Mouse (Mus musculus): ENCODE data around the gene Ctso. TPM values are rescaled to one million over a fixed set of nuclear protein-coding genes. Genes with fewer than 3 reads are reported as not detected.

Ctso gene
- 2.8 and 5.6 TPM in 2 replicates for polyA plus RNA-seq (2012; rRNA removed)

DNA sequence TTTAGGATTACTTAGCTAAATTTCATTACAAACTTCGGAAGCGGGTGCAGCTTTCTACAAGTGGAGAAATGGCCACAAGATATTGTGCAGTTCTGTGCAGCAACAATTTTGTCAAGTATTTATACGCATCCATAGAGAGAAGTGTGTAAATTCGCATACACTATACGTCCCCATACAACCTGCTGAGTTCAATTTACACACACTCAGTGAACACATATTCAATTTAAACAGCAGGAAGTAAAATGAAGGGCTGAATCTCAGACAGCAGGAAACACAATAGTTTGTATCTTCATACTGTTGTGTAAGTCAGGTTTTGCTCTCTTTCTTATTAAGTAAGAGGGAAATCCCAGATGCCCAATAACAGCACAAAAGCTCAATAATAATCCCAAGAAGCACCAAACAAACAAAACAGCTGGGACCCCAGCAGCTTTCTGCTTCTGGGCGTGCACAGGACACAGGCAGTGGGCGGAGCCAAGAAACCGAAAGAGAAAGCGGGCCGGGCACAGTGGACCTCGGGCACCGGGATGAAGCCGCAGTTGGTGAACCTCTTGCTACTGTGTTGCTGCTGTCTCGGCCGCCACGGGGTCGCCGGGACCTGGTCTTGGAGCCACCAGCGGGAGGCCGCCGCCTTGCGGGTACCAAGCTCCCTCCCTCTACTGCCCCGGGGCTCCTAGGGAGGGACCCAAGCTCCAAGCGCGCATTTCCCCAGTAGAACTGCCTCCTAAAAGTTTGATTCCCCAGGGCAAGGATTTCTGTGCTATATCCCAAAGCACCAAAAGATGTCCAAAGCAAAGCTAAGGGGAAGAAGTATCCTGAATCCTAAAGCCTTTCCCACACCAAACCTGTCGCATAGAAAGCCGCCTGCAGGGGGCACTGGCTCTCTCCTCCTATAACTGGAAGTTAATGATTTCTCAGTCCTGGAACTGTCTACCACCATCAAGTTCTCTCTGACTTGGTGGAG, at the start of gene Ctso:
Gene Ctso (plus strand): TSS at position 461 of the 961 bp plus-strand sequence.

DNA sequence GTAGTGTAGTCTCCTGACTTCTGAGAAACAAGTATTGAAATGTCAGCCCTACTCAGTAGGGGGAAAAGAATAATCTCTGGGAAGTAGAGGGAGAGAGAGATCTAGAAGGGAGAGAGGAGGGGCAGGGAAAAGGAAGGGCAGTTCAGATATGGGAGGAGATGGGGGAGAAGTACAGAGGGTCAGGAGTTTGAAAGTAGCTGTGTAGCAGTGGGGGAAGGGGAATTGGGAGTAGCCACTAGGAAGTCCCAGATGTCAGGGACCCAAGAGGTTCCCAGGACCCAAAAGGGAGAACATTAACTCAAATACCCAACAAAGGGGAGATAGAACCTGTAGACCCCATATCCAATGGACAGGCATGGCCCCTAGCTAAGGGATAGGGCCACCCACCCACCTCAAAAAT, 43.7 kb downstream of the Ctso start, which contains the start of gene Tdo2:
Gene Tdo2 (minus strand): TSS at position 101 of the 400 bp plus-strand sequence.

DNA sequence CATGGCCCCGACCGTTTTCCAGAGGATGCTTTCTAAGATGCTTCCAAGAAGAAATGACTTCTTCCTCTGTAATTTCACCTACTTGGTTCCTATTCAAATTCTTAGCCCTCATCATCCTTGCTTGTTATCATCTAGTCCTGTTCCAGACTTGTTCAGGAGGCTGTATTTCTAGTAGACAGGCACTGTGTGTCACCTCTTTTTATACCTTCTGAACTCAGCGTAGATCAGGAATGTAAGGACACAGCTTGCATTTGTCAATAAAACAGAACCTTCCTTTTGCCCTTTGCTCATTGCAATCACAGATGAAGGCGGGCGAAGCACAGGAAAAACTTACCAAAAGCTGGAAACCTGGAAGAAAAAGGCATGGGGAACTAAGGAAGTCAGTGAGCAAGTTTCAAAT, 49.6 kb downstream of the Ctso start, which contains the start of gene Asic5:
Gene Asic5 (plus strand): TSS at position 301 of the 400 bp plus-strand sequence.

Other genes starting within 250 kb of the Ctso start
- gene Tdo2, start 43.6 kb downstream of the Ctso start, polyA plus RNA-seq (2012; rRNA removed), result 0.07 and 0.22 TPM in 2 replicates
- not detected in 2 replicates for gene Asic5, start 49.7 kb downstream of the Ctso start, polyA plus RNA-seq (2012; rRNA removed)
- gene Gucy1b1, start 142.1 kb downstream of the Ctso start, polyA plus RNA-seq (2012; rRNA removed), result 7.3 and 8.8 TPM in 2 replicates
- gene Gucy1a1, start 213.2 kb downstream of the Ctso start, polyA plus RNA-seq (2012; rRNA removed), result 2.5 and 4.7 TPM in 2 replicates